Mouse (Mus musculus): ENCODE measurements around the gene Stk11. TPM values are rescaled to one million over a fixed set of nuclear protein-coding genes. Genes with fewer than 3 reads are reported as not detected.

Gene Stk11
- total RNA-seq, 1 experiment from 2014 or later = 153 TPM

DNA sequence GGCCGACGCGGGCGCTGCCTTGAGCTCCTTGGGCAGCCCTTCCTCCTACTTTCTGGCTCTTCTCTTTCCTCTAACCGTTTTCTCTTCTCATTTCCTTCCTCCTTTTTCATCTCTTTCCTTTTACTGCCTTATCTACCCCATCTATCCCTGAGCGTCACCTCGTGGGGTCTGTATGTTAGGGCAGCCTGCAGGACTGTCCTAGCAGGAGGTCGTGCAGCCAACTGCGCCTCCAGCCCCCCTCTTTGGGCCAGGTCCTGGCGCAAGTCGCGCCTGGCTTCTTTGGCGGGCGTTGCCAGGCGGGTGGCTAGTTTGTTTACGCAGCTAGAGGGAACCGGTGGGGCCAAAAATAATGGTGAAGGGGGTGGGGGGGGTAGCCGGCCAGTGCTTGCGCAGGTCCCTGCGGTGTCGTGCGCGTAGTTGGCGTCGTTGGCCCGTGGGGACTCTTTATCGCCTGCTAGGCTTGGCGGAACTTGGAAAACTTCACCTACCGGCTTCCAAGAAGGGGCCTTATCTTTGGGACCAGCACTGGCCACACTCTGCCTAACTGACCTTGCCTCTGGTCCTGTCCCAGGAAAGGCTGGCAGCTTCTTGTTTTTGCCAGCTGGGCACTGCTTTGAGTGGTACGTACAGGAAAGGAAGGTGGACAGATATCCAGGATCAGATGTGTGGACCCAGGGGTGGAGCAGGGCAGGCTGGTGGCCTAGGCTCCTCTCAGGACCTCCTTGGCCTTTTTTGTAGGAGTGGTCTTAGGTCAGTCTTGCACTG is 1.5 kb downstream of the Stk11 start:
- ATAC-seq (replicated peaks in 1 of 2; ENCODE audit: insufficient read depth in 1 of 2, low FRiP score in 2 of 2, low TSS enrichment in 1 of 2, low read depth in 1 of 2, poor library complexity in 2 of 2, severe bottlenecking in 2 of 2) = no peak; a peak in 1 of 4 replicates

GRCm38 (mm10) chr10:80117736-80118135 is 2.1 kb downstream of the Stk11 start:
- no peak for ATAC-seq (replicated peaks in 1 of 2; ENCODE audit: insufficient read depth in 1 of 2, low FRiP score in 2 of 2, low TSS enrichment in 1 of 2, low read depth in 1 of 2, poor library complexity in 2 of 2, severe bottlenecking in 2 of 2)

DNA sequence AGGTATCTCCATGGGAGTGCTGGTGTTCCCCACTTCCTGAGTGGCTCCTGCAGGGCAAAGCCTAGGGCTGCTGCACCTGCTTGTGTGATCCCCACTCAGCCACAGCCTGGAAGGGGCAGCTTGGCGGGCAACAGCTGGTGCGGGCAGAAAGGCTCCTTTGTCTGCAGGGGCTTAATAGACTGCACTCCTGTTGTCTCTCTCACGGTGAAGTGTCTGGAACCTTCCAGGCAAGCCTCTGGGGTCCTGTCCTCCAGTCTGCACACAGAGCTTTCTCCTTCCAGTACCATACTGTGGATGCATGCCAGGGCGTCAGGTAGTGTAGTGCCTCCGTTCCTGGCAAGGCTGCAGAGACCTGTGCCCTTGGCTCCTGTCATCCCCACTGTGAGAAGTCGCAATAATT is 2.9 kb downstream of the Stk11 start:
- ATAC-seq (replicated peaks in 1 of 2; ENCODE audit: insufficient read depth in 1 of 2, low FRiP score in 2 of 2, low TSS enrichment in 1 of 2, low read depth in 1 of 2, poor library complexity in 2 of 2, severe bottlenecking in 2 of 2) = no peak

DNA sequence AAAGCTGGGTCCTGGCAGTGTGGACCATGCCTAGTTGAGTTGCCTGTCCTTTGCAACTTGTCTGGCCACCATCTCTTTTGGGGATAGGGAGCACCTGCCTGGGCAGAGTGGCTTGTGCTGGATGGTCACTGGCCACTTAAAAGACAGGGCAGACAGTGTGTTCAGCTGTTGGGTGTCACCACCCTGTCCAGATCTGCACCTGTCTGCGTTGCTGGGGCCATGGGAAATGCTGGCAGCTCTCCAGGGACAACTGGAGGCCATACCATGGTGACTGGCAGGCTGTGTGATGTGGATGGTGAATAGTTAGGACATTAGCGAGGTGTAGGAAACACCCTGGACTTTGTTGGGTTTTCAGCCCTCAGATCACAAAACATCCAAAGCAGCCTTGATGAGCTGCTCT is 4.5 kb downstream of the Stk11 start:
- no peak for ATAC-seq (replicated peaks in 1 of 2; ENCODE audit: insufficient read depth in 1 of 2, low FRiP score in 2 of 2, low TSS enrichment in 1 of 2, low read depth in 1 of 2, poor library complexity in 2 of 2, severe bottlenecking in 2 of 2)

GRCm38 (mm10) chr10:80121639-80122038 is 6.0 kb downstream of the Stk11 start:
- ATAC-seq (replicated peaks in 1 of 2; ENCODE audit: insufficient read depth in 1 of 2, low FRiP score in 2 of 2, low TSS enrichment in 1 of 2, low read depth in 1 of 2, poor library complexity in 2 of 2, severe bottlenecking in 2 of 2) = peak in 1 of 2 experiments; percentile 26; a peak in 1 of 4 replicates

- ATAC-seq (replicated peaks in 1 of 2; ENCODE audit: insufficient read depth in 1 of 2, low FRiP score in 2 of 2, low TSS enrichment in 1 of 2, low read depth in 1 of 2, poor library complexity in 2 of 2, severe bottlenecking in 2 of 2) = no peak
These were observed 8.4 kb downstream of the Stk11 start for GRCm38 (mm10) chr10:80123932-80124562.

GRCm38 (mm10) chr10:80127920-80128319 is 12.3 kb downstream of the Stk11 start:
- ATAC-seq (replicated peaks in 1 of 2; ENCODE audit: insufficient read depth in 1 of 2, low FRiP score in 2 of 2, low TSS enrichment in 1 of 2, low read depth in 1 of 2, poor library complexity in 2 of 2, severe bottlenecking in 2 of 2) = no peak

DNA sequence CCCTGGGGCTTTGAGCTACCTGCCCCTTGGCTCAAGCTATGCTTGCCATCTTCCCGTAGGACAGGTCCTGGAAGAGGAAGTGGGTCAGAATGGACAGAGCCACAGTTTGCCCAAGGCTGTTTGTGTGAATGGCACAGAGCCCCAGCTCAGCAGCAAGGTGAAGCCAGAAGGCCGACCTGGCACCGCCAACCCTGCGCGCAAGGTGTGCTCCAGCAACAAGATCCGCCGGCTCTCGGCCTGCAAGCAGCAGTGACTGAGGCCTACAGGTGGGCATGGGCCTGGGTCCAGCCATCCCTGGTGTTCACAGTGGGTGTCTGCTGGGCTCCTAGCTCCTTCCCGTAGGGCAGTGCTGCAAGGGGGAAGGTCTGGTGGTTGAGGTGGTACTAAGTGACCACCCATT is 14.2 kb downstream of the Stk11 start:
- no peak for ATAC-seq (replicated peaks in 1 of 2; ENCODE audit: insufficient read depth in 1 of 2, low FRiP score in 2 of 2, low TSS enrichment in 1 of 2, low read depth in 1 of 2, poor library complexity in 2 of 2, severe bottlenecking in 2 of 2)

- no peak for ATAC-seq (replicated peaks in 1 of 2; ENCODE audit: insufficient read depth in 1 of 2, low FRiP score in 2 of 2, low TSS enrichment in 1 of 2, low read depth in 1 of 2, poor library complexity in 2 of 2, severe bottlenecking in 2 of 2)
These were observed 14.9 kb downstream of the Stk11 start for GRCm38 (mm10) chr10:80130403-80131031.

- no peak for ATAC-seq (replicated peaks in 1 of 2; ENCODE audit: insufficient read depth in 1 of 2, low FRiP score in 2 of 2, low TSS enrichment in 1 of 2, low read depth in 1 of 2, poor library complexity in 2 of 2, severe bottlenecking in 2 of 2)
These were observed 15.8 kb downstream of the Stk11 start for GRCm38 (mm10) chr10:80131316-80131951.

DNA sequence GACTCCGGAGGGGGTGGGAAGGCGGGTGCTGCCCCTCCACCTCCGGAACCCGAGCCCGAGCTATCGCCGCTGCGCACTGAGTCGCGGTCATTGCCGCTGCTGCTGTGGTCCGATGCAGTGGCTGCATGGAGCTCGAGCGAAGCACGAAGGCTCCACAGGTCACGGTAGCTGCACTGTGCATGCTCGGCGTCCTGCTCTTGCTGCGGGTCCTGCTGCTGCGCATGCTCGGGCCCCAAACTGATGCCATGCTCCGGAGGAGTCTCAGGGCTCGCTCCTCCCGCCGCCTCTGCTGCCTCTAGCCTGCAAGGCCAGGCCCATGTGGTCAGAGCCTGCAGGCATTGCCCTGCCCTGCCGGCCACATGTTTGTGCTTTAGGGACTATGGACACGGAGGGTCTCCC is 16.3 kb downstream of the Stk11 start:
- ATAC-seq (replicated peaks in 1 of 2; ENCODE audit: insufficient read depth in 1 of 2, low FRiP score in 2 of 2, low TSS enrichment in 1 of 2, low read depth in 1 of 2, poor library complexity in 2 of 2, severe bottlenecking in 2 of 2) = no peak

DNA sequence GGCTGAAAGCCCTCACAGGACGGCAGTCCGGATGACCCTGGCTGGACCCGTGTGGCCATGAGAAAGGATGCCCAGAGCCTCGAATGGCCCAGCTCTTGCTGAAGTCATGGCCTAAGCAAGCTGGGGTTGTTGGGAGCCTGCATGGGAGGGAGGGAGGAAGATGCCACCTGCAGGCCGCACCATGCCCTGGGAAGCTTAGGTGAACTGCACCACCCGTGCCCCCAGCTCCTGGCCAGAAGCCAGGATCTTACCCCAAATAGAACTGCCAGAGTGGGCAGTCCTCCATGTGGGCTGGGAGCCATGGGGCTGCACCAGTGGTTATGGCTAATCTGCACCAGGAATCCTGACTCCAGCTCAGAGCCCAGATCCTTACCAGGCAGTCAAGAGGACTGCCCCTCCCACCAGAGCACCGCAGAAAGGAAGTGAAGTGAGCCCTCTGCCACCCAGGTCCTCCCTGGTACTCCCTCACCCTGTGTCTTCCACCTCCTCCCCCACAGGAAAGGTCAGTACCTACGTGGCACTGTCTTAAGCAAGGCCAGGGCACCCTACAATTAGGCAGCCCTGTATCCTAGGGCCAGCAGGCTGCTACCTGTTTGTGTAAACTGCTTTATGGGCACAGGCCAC is 17.7 kb downstream of the Stk11 start:
- ATAC-seq (replicated peaks in 1 of 2; ENCODE audit: insufficient read depth in 1 of 2, low FRiP score in 2 of 2, low TSS enrichment in 1 of 2, low read depth in 1 of 2, poor library complexity in 2 of 2, severe bottlenecking in 2 of 2) = no peak

DNA sequence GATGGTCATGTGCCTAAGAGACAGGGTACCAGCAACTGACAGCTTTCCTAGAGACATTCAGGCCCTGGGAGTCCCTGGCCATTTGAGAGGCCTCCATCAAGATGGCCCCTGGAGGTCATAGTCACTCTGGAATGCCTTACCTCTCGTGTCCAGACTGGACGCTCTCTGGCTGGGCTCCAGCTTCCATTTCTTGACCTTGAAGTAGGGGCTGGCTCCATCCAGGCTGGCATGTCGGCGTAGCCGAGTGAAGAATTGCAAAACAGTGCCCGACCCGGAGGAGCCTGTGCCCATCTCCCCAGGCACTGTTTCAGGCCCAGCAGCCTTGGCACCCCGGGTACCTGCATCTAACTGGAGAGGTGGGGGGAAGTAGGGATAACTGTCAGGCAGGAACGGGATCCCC is 18.8 kb downstream of the Stk11 start:
- ATAC-seq (replicated peaks in 1 of 2; ENCODE audit: insufficient read depth in 1 of 2, low FRiP score in 2 of 2, low TSS enrichment in 1 of 2, low read depth in 1 of 2, poor library complexity in 2 of 2, severe bottlenecking in 2 of 2) = no peak

- no peak for ATAC-seq (replicated peaks in 1 of 2; ENCODE audit: insufficient read depth in 1 of 2, low FRiP score in 2 of 2, low TSS enrichment in 1 of 2, low read depth in 1 of 2, poor library complexity in 2 of 2, severe bottlenecking in 2 of 2)
These were observed 19.6 kb downstream of the Stk11 start for GRCm38 (mm10) chr10:80135161-80135560.

GRCm38 (mm10) chr10:80135641-80136040 is 20.0 kb downstream of the Stk11 start:
- ATAC-seq (replicated peaks in 1 of 2; ENCODE audit: insufficient read depth in 1 of 2, low FRiP score in 2 of 2, low TSS enrichment in 1 of 2, low read depth in 1 of 2, poor library complexity in 2 of 2, severe bottlenecking in 2 of 2) = no peak

DNA sequence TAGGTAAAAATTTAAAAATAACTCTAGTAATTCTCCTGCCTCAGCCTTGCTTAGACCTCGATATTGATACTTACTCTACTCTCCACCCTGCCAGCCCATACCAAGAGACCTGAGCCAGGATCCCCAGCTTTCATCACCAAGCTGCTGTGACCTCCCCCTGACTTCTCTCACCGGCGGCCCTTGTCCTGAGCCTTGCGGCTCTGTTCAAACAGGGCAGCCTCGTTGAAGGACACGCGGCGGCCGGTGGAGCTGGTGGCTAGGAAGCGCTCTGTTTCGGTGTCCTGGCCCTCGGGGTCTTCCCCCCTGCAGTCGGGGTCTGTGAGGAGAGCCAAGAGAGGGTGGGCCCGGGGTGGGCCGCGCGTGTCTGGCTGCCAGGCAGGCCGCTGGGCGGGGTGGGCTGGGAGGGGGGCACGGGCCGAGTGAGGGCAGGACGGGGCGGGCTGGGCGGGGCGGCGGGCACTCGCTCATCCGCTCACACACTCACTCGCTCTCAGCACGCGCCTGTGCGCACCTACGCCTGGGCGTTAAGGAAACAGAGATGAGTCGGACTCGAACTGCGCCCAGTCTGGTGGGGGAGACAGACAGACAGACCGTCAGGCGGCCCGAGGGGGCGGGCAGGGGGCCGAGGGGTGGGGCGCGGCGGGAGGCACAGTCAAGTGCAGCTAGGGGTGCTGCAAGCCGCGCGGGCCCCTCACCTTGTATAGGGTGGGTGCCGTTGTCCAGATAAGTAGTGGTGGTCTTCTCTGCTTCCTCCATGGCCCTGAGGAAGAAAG is 20.8 kb downstream of the Stk11 start:
- ATAC-seq (replicated peaks in 1 of 2; ENCODE audit: insufficient read depth in 1 of 2, low FRiP score in 2 of 2, low TSS enrichment in 1 of 2, low read depth in 1 of 2, poor library complexity in 2 of 2, severe bottlenecking in 2 of 2) = no peak

Data from hematopoietic stem cell, adult 5-6 weeks (primary cell).